Mouse (Mus musculus) lung, postnatal 0 days (tissue): Measurements from ENCODE around the gene Prickle3. TPM values are rescaled to one million over a fixed set of nuclear protein-coding genes. Genes with fewer than 3 reads are reported as not detected.
A peak's percentile ranks its signal among the peaks of the same experiment; 100 is the strongest.

Experiments
- ATAC-seq: fragments of 200-750 bp; cut with Nextera tagmentation; 2 replicates; pipeline ENCODE4 v1.8.0; 2017; ENCODE audit warnings: moderate library complexity
- DNase-seq: peaks from one replicate; pipeline ENCODE4 v3.0.0-alpha.2; 2016; ENCODE audit warnings: low spot score
- H3K27ac ChIP-seq: fragments of 300-500 bp; sonication (generic); 2 replicates; pipeline ENCODE4 v1.5.1; 2014; ENCODE audit warnings: antibody characterized with exemption, mild to moderate bottlenecking, low read length, mixed read lengths
- H3K27me3 ChIP-seq: fragments of 300-500 bp; sonication (generic); replicated peaks from 2 replicates; pipeline ENCODE4 v1.6.1; 2014; ENCODE audit warnings: low read length, mixed read lengths; ENCODE audit not compliant: insufficient read depth
- H3K36me3 ChIP-seq: fragments of 300-500 bp; sonication (generic); 2 replicates; pipeline ENCODE4 v1.6.1; 2014; ENCODE audit warnings: low read length, mixed read lengths; ENCODE audit not compliant: insufficient read depth
- H3K4me1 ChIP-seq: fragments of 300-500 bp; sonication (generic); 2 replicates; pipeline ENCODE4 v1.6.1; 2014; ENCODE audit warnings: antibody characterized with exemption, low read depth, low read length, mixed read lengths; ENCODE audit not compliant: insufficient read depth
- H3K4me2 ChIP-seq: fragments of 300-500 bp; sonication (generic); replicated peaks from 2 replicates; pipeline ENCODE4 v1.6.1; 2014; ENCODE audit warnings: low read depth, mild to moderate bottlenecking, low read length, moderate library complexity, mixed read lengths
- H3K4me3 ChIP-seq: fragments of 300-500 bp; sonication (generic); 2 replicates; pipeline ENCODE4 v1.5.1; 2014; ENCODE audit warnings: low read depth, low read length
- H3K9ac ChIP-seq: fragments of 300-500 bp; sonication (generic); replicated peaks from 2 replicates; pipeline ENCODE4 v1.6.1; 2014; ENCODE audit warnings: low read depth, mild to moderate bottlenecking
- H3K9me3 ChIP-seq: fragments of 300-500 bp; sonication (generic); 2 replicates; pipeline ENCODE4 v1.6.1; 2016; ENCODE audit warnings: low read length, mixed read lengths
- CTCF ChIP-seq: IDR thresholded peaks from 2 replicates; pipeline ENCODE4 v1.5.1; 2016; ENCODE audit warnings: antibody characterized with exemption, mild to moderate bottlenecking
- EP300 ChIP-seq: IDR thresholded peaks from 2 replicates; pipeline ENCODE4 v1.6.1; 2016; ENCODE audit warnings: antibody characterized with exemption, mild to moderate bottlenecking, control low read depth
- whole genome bisulfite sequencing: fragments of 180-500 bp; shearing (Covaris S2); extraction: QIAGEN DNeasy Blood & Tissue Kit; methylation state at CpG from one replicate; pipeline ENCODE4 v1.1.7; 2014; 5-methylcytosine and 5-hydroxymethylcytosine counted together
- polyA plus RNA-seq: library from polyadenylated mRNA; unstranded; fragments of >200 nt; fragmentation: Nextera tagmentation; extraction: Ambion mirVana; gene quantifications from 2 replicates; pipeline ENCODE4 v1.2.1, GENCODE M21; 2015

The Prickle3 gene
- polyA plus RNA-seq, 1 experiment from 2014 or later: 6.5 TPM

DNA sequence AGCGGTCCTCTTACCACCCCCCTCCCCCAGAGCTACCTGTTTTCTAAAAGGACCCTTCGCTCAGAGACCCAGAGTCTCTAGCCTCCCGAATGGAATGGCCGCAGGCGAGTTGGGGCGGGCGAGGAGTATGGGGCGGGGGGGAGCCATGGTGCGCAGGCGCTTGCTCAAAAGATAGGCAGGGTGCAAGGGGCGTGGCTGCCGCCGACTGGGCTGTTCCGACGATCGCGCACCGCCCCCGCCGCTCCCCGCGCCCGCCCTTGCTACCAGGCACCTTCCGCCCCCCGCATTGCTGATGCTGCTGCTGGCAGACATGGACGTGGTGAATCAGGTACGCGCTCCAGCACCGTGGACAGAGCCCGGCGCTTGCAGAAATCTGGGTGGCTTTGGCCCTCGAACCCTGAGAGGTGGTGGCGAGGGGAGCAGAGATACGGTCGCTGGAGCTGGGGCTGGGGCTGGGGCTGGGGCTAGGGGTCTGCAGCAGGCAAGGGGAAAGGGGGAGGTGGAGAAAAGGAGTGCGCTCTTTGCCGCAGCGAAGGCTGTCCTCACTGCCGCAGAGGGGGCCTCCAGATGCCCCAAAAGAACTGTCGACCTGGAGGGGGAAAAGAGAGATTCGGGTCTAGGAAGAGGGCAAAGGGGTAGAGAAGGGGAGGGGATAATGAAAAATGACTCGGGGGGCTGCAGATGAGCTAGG lies 18.5 kb upstream of the Prickle3 start, which contains the start of gene Syp:
Gene Syp (plus strand): TSS at position 71 of the 691 bp plus-strand sequence.
- Histone ChIP-seq H3K36me3 (no peaks in the 10 kb centered on the region), H3K27me3 (no peaks in the 10 kb centered on the region), H3K27ac (no peak within 1 kb of the TSS), H3K9ac (no peak within 1 kb of the TSS), H3K4me3 (no peak within 1 kb of the TSS), H3K9me3 (no peaks in the 10 kb centered on the region), H3K4me2 (peak within 1 kb of the TSS; percentile 41), H3K4me1 (no peaks in the 10 kb centered on the region)
- ATAC-seq: peak; percentile 85
- no peak for TF ChIP-seq EP300
- TF ChIP-seq CTCF: no peak
- WGBS: 12% methylated on average over 35 of the region's 42 CpGs
- DNase-seq: peak; percentile 65

GRCm38 (mm10) chrX:7639536-7640325 lies 17.3 kb upstream of the Prickle3 start:
- no peak overlapping the region for H3K4me2 ChIP-seq
- H3K9me3 ChIP-seq: no peaks in the 10 kb centered on the region
- H3K36me3 ChIP-seq: no peaks in the 10 kb centered on the region
- no peaks in the 10 kb centered on the region for H3K4me1 ChIP-seq
- no peak for TF ChIP-seq EP300
- TF ChIP-seq CTCF: no peak
- no peaks in the 10 kb centered on the region for H3K27me3 ChIP-seq
- WGBS: 15% methylated on average over 13 of the region's 13 CpGs
- DNase-seq: no peak
- no peak overlapping the region for H3K27ac ChIP-seq
- H3K9ac ChIP-seq: no peak overlapping the region
- no peak for ATAC-seq
- no peak overlapping the region for H3K4me3 ChIP-seq

GRCm38 (mm10) chrX:7640785-7641184 lies 16.3 kb upstream of the Prickle3 start:
- Histone ChIP-seq H3K36me3 (no peaks in the 10 kb centered on the region), H3K27ac (no peak overlapping the region), H3K9me3 (no peaks in the 10 kb centered on the region), H3K9ac (no peak overlapping the region), H3K27me3 (no peaks in the 10 kb centered on the region), H3K4me3 (no peak overlapping the region), H3K4me1 (no peaks in the 10 kb centered on the region), H3K4me2 (no peak overlapping the region)
- TF ChIP-seq EP300: no peak
- no peak for TF ChIP-seq CTCF
- no peak for ATAC-seq
- no peak for DNase-seq
- WGBS: 38% methylated on average over 12 of the region's 12 CpGs

DNA sequence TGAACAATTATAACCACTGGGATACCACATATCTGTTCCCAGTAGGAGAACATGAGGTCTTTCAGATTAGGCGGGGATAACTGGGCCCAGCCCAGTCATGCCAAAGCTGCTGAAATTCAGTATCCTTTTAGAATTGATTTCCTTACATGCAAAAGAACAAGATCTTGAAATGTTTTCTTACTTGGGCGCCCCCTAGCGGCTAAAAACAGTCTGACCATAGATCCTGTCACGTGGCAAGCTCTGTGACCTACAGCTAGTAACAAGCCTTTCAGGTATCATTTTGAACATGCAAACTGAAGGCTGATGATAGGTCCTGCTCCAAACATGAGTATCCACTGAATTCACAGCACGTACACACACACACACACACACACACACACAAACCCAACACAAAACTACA lies 11.7 kb upstream of the Prickle3 start:
- no peaks in the 10 kb centered on the region for H3K27me3 ChIP-seq
- no peaks in the 10 kb centered on the region for H3K9me3 ChIP-seq
- WGBS: 12% methylated on average over 5 of the region's 5 CpGs
- H3K36me3 ChIP-seq: no peaks in the 10 kb centered on the region
- no peak overlapping the region for H3K9ac ChIP-seq
- no peaks in the 10 kb centered on the region for H3K4me1 ChIP-seq
- no peak overlapping the region for H3K4me3 ChIP-seq
- ATAC-seq (no peak), DNase-seq (peak; percentile 77)
- no peak for TF ChIP-seq EP300
- TF ChIP-seq CTCF: peak; percentile 70
- no peak overlapping the region for H3K27ac ChIP-seq
- H3K4me2 ChIP-seq: no peak overlapping the region

GRCm38 (mm10) chrX:7648671-7649304 lies 8.3 kb upstream of the Prickle3 start:
- H3K27ac ChIP-seq: peak overlapping the region; percentile 84
- H3K9me3 ChIP-seq: no peaks in the 10 kb centered on the region
- H3K4me1 ChIP-seq: no peaks in the 10 kb centered on the region
- H3K9ac ChIP-seq: peak overlapping the region; percentile 36
- TF ChIP-seq CTCF (peak; percentile 57), EP300 (peak; percentile 82)
- H3K4me3 ChIP-seq: peak overlapping the region; percentile 36
- ATAC-seq (peak; percentile 97), DNase-seq (peak; percentile 98)
- no peaks in the 10 kb centered on the region for H3K27me3 ChIP-seq
- 10% methylated on average over 25 of the region's 25 CpGs for WGBS
- no peaks in the 10 kb centered on the region for H3K36me3 ChIP-seq
- H3K4me2 ChIP-seq: peak overlapping the region; percentile 47
